Mouse (Mus musculus) cerebellum, postnatal 10 days (tissue): ENCODE results near the gene Zfyve16.

ENCODE experiments used
- DNase-seq, 2 experiments: peaks; one replicate each; pipeline ENCODE4 v3.0.0; 2021; ENCODE audit warnings: mixed read lengths in 2 of 2

Zfyve16 gene

GRCm38 (mm10) chr13:92530721-92531211 lies at the start of gene Zfyve16:
TSS of gene Zfyve16 (minus strand) at chr13:92530868.
- peak; percentile 100 for DNase-seq

- DNase-seq, result no peak
Measured at GRCm38 (mm10) chr13:92578210-92578609, 47.5 kb upstream of the Zfyve16 start.

GRCm38 (mm10) chr13:92576688-92577087 lies 46.0 kb upstream of the Zfyve16 start:
- no peak for DNase-seq

DNA sequence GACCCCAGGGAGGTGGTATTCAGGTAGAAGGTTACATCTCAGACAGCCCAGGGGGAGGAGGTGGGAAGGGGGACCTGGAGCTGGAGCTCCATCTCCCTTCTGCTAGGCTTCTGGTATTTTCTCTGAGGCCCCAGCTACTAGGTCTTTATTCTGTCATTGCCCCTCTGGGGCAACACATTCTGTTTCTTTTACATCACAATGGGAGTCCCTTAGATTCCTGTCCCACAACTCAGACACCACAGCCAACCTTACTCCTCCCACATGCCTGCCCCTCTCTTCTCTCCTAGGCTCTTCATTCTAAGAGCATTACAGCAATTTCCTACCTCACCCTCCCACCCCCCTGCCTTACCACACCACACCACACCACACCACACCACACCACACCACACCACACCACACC lies 45.4 kb upstream of the Zfyve16 start, which contains the start of gene Spz1:
Spz1 (minus strand) TSS at position 101 of the 400 bp plus-strand sequence.
- no peak for DNase-seq

GRCm38 (mm10) chr13:92559429-92559828 lies 28.8 kb upstream of the Zfyve16 start:
- peak; percentile 19 to 23 for DNase-seq

DNA sequence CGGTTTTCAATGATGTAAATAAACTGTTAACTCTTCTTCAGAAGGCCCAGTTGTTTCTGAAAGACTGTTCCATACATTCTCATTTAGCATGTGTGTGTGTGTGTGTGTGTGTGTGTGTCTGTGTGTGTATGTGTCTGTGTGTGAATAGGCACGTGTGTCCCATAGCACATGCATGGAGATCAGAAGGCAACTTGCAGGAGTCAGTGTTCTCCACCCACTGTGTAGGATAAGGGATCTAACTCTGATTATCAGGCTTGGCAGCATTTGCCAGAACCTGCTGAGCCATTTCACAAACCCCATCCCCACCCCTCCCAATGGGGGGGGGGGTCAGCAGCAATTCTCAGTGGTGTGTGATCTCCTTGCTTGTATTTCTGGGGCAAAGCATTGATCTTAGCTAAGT lies 26.6 kb upstream of the Zfyve16 start:
- DNase-seq, result peak in 1 of 2 experiments; percentile 16

GRCm38 (mm10) chr13:92556458-92557126 lies 25.9 kb upstream of the Zfyve16 start:
- DNase-seq, result peak; percentile 10 to 17

DNA sequence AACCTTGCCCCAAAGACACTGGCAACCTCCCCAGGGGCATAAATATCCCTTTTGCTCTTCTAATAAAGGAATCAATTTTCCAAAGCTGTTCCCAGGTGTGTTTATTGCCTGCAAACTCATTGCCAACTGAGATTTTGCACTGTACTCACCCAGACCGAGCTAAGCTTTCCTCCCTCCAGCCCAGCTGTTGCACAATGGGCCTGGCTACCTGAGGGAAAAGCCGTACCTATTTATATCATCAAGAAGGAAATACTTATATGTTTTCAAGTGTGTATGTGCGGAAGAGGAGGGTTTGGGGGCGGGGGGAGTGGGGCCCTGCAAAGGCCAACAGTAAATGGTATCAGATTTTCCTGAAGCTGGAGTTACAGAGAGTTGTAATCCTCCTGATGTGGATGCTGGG lies 16.4 kb upstream of the Zfyve16 start:
- DNase-seq, result no peak

- DNase-seq, result no peak
Measured at GRCm38 (mm10) chr13:92540997-92541396, 10.3 kb upstream of the Zfyve16 start.

DNA sequence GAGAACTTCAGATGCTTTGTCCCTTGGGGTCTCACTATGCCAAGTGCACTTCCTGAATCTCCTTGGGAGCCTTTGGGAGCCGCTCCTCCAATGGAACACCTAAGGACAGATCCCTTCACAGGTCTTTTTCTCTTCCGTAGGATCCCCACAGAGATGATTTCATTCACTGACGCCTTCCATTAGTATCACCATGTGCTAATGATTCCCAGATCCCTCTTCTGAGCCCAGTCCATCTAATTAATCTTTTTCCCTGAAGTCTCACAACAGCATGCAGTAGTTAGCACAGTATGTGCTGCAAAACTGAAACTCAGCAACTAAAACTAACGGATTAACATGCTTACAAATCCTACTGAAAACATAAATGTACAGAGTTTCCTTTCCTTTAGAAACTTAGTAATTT lies 8.5 kb upstream of the Zfyve16 start:
- DNase-seq, result no peak

DNA sequence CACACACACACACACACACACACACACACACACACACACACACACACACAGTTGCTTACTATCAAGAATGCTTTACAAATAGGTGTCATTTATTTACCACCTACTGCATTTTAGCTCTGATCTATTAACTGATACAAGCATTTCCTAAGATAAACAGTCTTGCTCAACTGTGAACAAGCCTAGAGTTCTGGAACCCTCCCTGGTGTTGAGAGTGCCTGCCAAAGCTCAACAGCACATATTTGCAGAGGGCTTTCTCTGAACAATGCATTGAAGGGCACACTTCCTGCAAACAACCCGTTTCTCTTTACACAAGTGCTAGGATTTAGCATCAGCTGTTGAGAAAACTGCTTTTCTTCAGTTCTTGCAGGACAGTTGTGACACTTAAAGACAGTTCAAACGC lies 3.1 kb upstream of the Zfyve16 start:
- DNase-seq, result no peak

DNA sequence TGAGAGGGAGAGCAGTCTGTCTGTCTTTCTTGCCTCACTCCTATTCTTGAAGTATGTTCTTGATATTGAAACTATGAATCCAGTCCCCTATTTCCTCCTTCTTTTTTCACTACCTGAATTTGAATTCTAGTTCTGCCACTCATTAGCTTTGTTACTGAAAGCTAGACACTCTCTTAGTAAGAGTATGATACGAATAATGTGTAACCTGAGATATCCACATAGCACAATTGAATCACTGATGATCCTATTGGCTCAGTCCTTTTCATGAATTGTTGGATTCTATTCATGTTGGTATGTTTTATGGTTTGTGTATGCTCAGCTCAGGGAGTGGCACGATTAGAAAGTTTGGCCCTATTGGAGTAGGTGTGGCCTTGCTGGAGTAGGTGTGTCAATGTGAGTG lies 1.5 kb upstream of the Zfyve16 start:
- DNase-seq, result no peak

GRCm38 (mm10) chr13:92531237-92531636 lies 569 bp upstream of the Zfyve16 start:
- no peak for DNase-seq

- no peak for DNase-seq
Measured at GRCm38 (mm10) chr13:92529828-92530720, 594 bp downstream of the Zfyve16 start.

- no peak for DNase-seq
Measured at GRCm38 (mm10) chr13:92523178-92523813, 7.4 kb downstream of the Zfyve16 start.

DNA sequence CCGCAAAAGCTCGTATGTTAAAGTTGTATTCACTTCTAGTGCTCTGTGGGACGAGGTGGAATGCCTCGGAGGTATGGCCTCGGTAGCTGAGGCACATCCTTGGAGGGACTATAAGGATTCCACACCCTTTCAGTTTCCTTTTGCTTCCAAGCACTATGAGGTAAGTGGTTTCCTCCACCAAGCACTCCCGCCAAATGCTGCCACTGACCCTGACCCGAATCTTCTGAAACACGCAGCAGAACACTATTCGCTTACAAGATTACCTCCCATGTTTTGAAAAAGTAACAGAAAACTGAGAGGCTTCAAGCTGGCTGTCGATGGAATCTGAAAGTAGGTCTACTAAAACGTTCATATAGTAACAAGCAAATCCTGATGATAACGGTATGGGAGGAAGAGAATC lies 25.8 kb downstream of the Zfyve16 start:
- no peak for DNase-seq

- DNase-seq, result no peak
Measured at GRCm38 (mm10) chr13:92491923-92492322, 38.7 kb downstream of the Zfyve16 start.

DNA sequence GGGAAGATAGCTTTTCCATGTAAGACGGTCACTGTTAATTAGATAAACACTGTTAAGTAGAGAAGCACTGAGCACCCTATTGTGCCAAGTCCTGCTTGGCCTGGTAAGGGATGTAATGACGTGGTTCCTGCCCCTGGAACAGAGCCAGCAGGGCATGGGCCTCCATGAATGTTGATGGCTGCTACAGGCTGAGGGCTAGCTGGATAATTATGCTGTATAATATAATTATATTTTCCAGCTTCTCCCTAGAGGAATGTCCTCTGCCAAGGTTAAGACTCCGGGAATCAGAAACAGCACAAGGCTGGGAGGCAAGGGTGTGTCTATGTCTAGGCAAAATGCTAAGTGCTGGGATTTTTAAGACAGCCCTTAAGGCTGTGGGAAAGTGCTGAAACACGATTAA lies 39.9 kb downstream of the Zfyve16 start:
- DNase-seq, result peak; percentile 21 to 34

GRCm38 (mm10) chr13:92483852-92484463 lies 46.7 kb downstream of the Zfyve16 start, which contains the start of gene Fam151b:
TSS of gene Fam151b (minus strand) at chr13:92484015.
- peak; percentile 94 to 97 for DNase-seq

- peak; percentile 73 to 74 for DNase-seq
Measured at GRCm38 (mm10) chr13:92483348-92483747, 47.3 kb downstream of the Zfyve16 start.

GRCm38 (mm10) chr13:92470151-92470550 lies 60.5 kb downstream of the Zfyve16 start:
- no peak for DNase-seq

GRCm38 (mm10) chr13:92469381-92469780 lies 61.3 kb downstream of the Zfyve16 start:
- no peak for DNase-seq

GRCm38 (mm10) chr13:92467891-92468290 lies 62.8 kb downstream of the Zfyve16 start:
- no peak for DNase-seq
